Mouse (Mus musculus): ENCODE measurements around the gene Camta1. TPM values are rescaled to one million over a fixed set of nuclear protein-coding genes. Genes with fewer than 3 reads are reported as not detected.

The Camta1 gene
- polyA plus RNA-seq, 1 experiment from 2014 or later, result 61.9 TPM

- no peak for ATAC-seq (ENCODE audit: low FRiP score, low TSS enrichment)
- Histone ChIP-seq H3K9me3 (ENCODE audit: control insufficient read depth, low read length) (no peaks in the 10 kb centered on the region), H3K27me3 (ENCODE audit: control insufficient read depth, insufficient read depth, low read length) (no peaks in the 10 kb centered on the region), H3K27ac (replicated peaks) (no peak overlapping the region), H3K9ac (ENCODE audit: low read length) (no peak overlapping the region), H3K4me3 (ENCODE audit: low read depth, low read length) (no peak overlapping the region), H3K4me2 (replicated peaks; ENCODE audit: low read depth) (0 out of 2 replicates have a peak overlapping the region, but pooled peaks have one; percentile 23), H3K36me3 (ENCODE audit: control insufficient read depth, insufficient read depth, low read length) (no peaks in the 10 kb centered on the region), H3K4me1 (replicated peaks; ENCODE audit: control insufficient read depth, insufficient read depth) (no peaks in the 10 kb centered on the region)
- no peak for DNase-seq (ENCODE audit: low spot score)
- WGBS, result 66% methylated on average over 3 of the region's 3 CpGs
- TF ChIP-seq EP300 (optimal IDR thresholded peaks at IDR 0.05), result no peak
Observed at GRCm38 (mm10) chr4:151171117-151171516, 690.6 kb downstream of the Camta1 start.

- Histone ChIP-seq H3K36me3 (ENCODE audit: control insufficient read depth, insufficient read depth, low read length) (no peaks in the 10 kb centered on the region), H3K9ac (ENCODE audit: low read length) (no peak overlapping the region), H3K9me3 (ENCODE audit: control insufficient read depth, low read length) (no peaks in the 10 kb centered on the region), H3K4me2 (replicated peaks; ENCODE audit: low read depth) (peak overlapping the region; percentile 23; the same call in 1 of the 2 replicates), H3K27ac (replicated peaks) (no peak overlapping the region), H3K4me3 (ENCODE audit: low read depth, low read length) (no peak overlapping the region), H3K4me1 (replicated peaks; ENCODE audit: control insufficient read depth, insufficient read depth) (no peaks in the 10 kb centered on the region), H3K27me3 (ENCODE audit: control insufficient read depth, insufficient read depth, low read length) (no peaks in the 10 kb centered on the region)
- TF ChIP-seq EP300 (optimal IDR thresholded peaks at IDR 0.05) (no peak), CTCF (IDR thresholded peaks at IDR 0.05; ENCODE audit: low read depth) (no peak)
- 18% methylated on average over 18 of the region's 18 CpGs for WGBS
- no peak for DNase-seq (ENCODE audit: low spot score)
- peak; percentile 27; the same call in 1 of the 2 replicates for ATAC-seq (ENCODE audit: low FRiP score, low TSS enrichment)
Observed at GRCm38 (mm10) chr4:151170658-151171057, 691.0 kb downstream of the Camta1 start.

- Histone ChIP-seq H3K9ac (ENCODE audit: low read length) (no peak overlapping the region), H3K36me3 (ENCODE audit: control insufficient read depth, insufficient read depth, low read length) (no peaks in the 10 kb centered on the region), H3K27ac (replicated peaks) (no peak overlapping the region), H3K27me3 (ENCODE audit: control insufficient read depth, insufficient read depth, low read length) (no peaks in the 10 kb centered on the region), H3K4me1 (replicated peaks; ENCODE audit: control insufficient read depth, insufficient read depth) (no peaks in the 10 kb centered on the region), H3K9me3 (ENCODE audit: control insufficient read depth, low read length) (no peaks in the 10 kb centered on the region), H3K4me2 (replicated peaks; ENCODE audit: low read depth) (no peak overlapping the region), H3K4me3 (ENCODE audit: low read depth, low read length) (no peak overlapping the region)
- WGBS, result 79% methylated on average over 6 of the region's 6 CpGs
- DNase-seq (ENCODE audit: low spot score) (no peak), ATAC-seq (ENCODE audit: low FRiP score, low TSS enrichment) (no peak)
- no peak for TF ChIP-seq CTCF (IDR thresholded peaks at IDR 0.05; ENCODE audit: low read depth)
- no peak for TF ChIP-seq EP300 (optimal IDR thresholded peaks at IDR 0.05)
Observed at GRCm38 (mm10) chr4:151166969-151167368, 694.7 kb downstream of the Camta1 start.

- no peaks in the 10 kb centered on the region for H3K9me3 ChIP-seq (ENCODE audit: control insufficient read depth, low read length)
- WGBS, result 11% methylated on average over 10 of the region's 10 CpGs
- no peak overlapping the region for H3K9ac ChIP-seq (ENCODE audit: low read length)
- H3K4me1 ChIP-seq (replicated peaks; ENCODE audit: control insufficient read depth, insufficient read depth), result no peaks in the 10 kb centered on the region
- no peak overlapping the region for H3K4me3 ChIP-seq (ENCODE audit: low read depth, low read length)
- DNase-seq (ENCODE audit: low spot score) (peak; percentile 60), ATAC-seq (ENCODE audit: low FRiP score, low TSS enrichment) (peak; percentile 36; the same call in 1 of the 2 replicates)
- H3K27ac ChIP-seq (replicated peaks), result no peak overlapping the region
- no peaks in the 10 kb centered on the region for H3K36me3 ChIP-seq (ENCODE audit: control insufficient read depth, insufficient read depth, low read length)
- no peak overlapping the region for H3K4me2 ChIP-seq (replicated peaks; ENCODE audit: low read depth)
- H3K27me3 ChIP-seq (ENCODE audit: control insufficient read depth, insufficient read depth, low read length), result no peaks in the 10 kb centered on the region
- TF ChIP-seq EP300 (optimal IDR thresholded peaks at IDR 0.05), result no peak
- no peak for TF ChIP-seq CTCF (IDR thresholded peaks at IDR 0.05; ENCODE audit: low read depth)
Observed at GRCm38 (mm10) chr4:151165539-151165938, 696.1 kb downstream of the Camta1 start.

DNA sequence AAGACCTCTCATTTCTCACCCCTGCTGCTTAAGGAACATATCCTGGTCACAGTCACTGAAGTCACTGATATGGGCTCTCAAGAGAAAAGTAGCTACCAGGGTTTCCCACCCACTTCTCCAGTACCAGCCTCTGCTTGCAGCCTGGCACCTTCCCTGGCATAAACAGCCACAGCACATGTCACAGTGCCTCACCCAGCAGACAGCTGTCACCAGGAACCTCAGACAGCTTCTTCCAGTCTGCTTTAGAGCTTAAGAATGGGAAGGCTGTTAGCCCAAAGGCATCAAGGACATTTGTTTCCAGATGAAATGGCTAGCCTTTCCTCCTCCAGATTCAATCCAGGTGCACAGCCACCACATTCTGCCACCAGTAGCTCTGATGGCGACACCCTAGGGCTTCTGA is 697.4 kb downstream of the Camta1 start:
- DNase-seq (ENCODE audit: low spot score) (no peak), ATAC-seq (ENCODE audit: low FRiP score, low TSS enrichment) (no peak)
- Histone ChIP-seq H3K9ac (ENCODE audit: low read length) (no peak overlapping the region), H3K9me3 (ENCODE audit: control insufficient read depth, low read length) (no peaks in the 10 kb centered on the region), H3K4me3 (ENCODE audit: low read depth, low read length) (no peak overlapping the region), H3K4me1 (replicated peaks; ENCODE audit: control insufficient read depth, insufficient read depth) (no peaks in the 10 kb centered on the region), H3K27ac (replicated peaks) (no peak overlapping the region), H3K36me3 (ENCODE audit: control insufficient read depth, insufficient read depth, low read length) (no peaks in the 10 kb centered on the region), H3K4me2 (replicated peaks; ENCODE audit: low read depth) (no peak overlapping the region), H3K27me3 (ENCODE audit: control insufficient read depth, insufficient read depth, low read length) (no peaks in the 10 kb centered on the region)
- TF ChIP-seq CTCF (IDR thresholded peaks at IDR 0.05; ENCODE audit: low read depth) (no peak), EP300 (optimal IDR thresholded peaks at IDR 0.05) (no peak)
- WGBS, result 72% methylated on average over 1 of the region's 1 CpGs

- WGBS, result 39% methylated on average over 6 of the region's 6 CpGs
Observed at GRCm38 (mm10) chr4:151161869-151162268, 699.8 kb downstream of the Camta1 start.

More at GRCm38 (mm10) chr4:151161869-151162268, 699.8 kb downstream of the Camta1 start:
- H3K4me3 ChIP-seq (ENCODE audit: low read depth, low read length), result no peak overlapping the region
- no peaks in the 10 kb centered on the region for H3K36me3 ChIP-seq (ENCODE audit: control insufficient read depth, insufficient read depth, low read length)
- H3K27me3 ChIP-seq (ENCODE audit: control insufficient read depth, insufficient read depth, low read length), result no peaks in the 10 kb centered on the region
- TF ChIP-seq EP300 (optimal IDR thresholded peaks at IDR 0.05) (no peak), CTCF (IDR thresholded peaks at IDR 0.05; ENCODE audit: low read depth) (no peak)
- no peaks in the 10 kb centered on the region for H3K9me3 ChIP-seq (ENCODE audit: control insufficient read depth, low read length)
- ATAC-seq (ENCODE audit: low FRiP score, low TSS enrichment) (no peak), DNase-seq (ENCODE audit: low spot score) (no peak)
- H3K4me1 ChIP-seq (replicated peaks; ENCODE audit: control insufficient read depth, insufficient read depth), result no peaks in the 10 kb centered on the region
- H3K9ac ChIP-seq (ENCODE audit: low read length), result no peak overlapping the region
- no peak overlapping the region for H3K27ac ChIP-seq (replicated peaks)
- no peak overlapping the region for H3K4me2 ChIP-seq (replicated peaks; ENCODE audit: low read depth)

Data from stomach, postnatal 0 days (tissue).